Mouse (Mus musculus) midbrain, embryonic 16.5 days (tissue): ENCODE data around the gene Adssl1. TPM values are rescaled to one million over a fixed set of nuclear protein-coding genes. Genes with fewer than 3 reads are reported as not detected.
A peak's percentile ranks its signal among the peaks of the same experiment; 100 is the strongest.

ENCODE experiments used
- ATAC-seq: fragments of 200-750 bp; cut with Nextera tagmentation; 2 replicates; pipeline ENCODE4 v1.8.0; 2017; ENCODE audit warnings: moderate TSS enrichment
- H3K27ac ChIP-seq: fragments of 300-500 bp; sonication (generic); 2 replicates; pipeline ENCODE4 v1.5.1; 2014; ENCODE audit warnings: mild to moderate bottlenecking, low read length, mixed read lengths
- H3K27me3 ChIP-seq: fragments of 300-500 bp; sonication (generic); 2 replicates; pipeline ENCODE4 v1.6.1; 2014; ENCODE audit warnings: low read depth, low read length, mixed read lengths; ENCODE audit not compliant: control insufficient read depth, insufficient read depth
- H3K36me3 ChIP-seq: fragments of 300-500 bp; sonication (generic); 2 replicates; pipeline ENCODE4 v1.6.1; 2014; ENCODE audit warnings: mild to moderate bottlenecking, low read length, moderate library complexity, mixed read lengths; ENCODE audit not compliant: control insufficient read depth, insufficient read depth
- H3K4me1 ChIP-seq: fragments of 300-500 bp; sonication (generic); 2 replicates; pipeline ENCODE4 v1.6.1; 2014; ENCODE audit warnings: mild to moderate bottlenecking, low read length, mixed read lengths; ENCODE audit not compliant: control insufficient read depth, insufficient read depth
- H3K4me2 ChIP-seq: fragments of 300-500 bp; sonication (generic); 2 replicates; pipeline ENCODE4 v1.6.1; 2014; ENCODE audit warnings: mild to moderate bottlenecking, low read length, mixed read lengths
- H3K4me3 ChIP-seq: fragments of 300-500 bp; sonication (generic); 2 replicates; pipeline ENCODE4 v1.5.1; 2014; ENCODE audit warnings: low read depth, mild to moderate bottlenecking, low read length, moderate library complexity, mixed read lengths
- H3K9ac ChIP-seq: fragments of 300-500 bp; sonication (generic); 2 replicates; pipeline ENCODE4 v1.6.1; 2014; ENCODE audit warnings: low read depth, low read length, mixed read lengths
- H3K9me3 ChIP-seq: fragments of 300-500 bp; sonication (generic); replicated peaks from 2 replicates; pipeline ENCODE4 v1.6.1; 2014; ENCODE audit warnings: mild to moderate bottlenecking, low read length, mixed read lengths; ENCODE audit not compliant: control insufficient read depth, poor library complexity, severe bottlenecking
- WGBS: fragments of 180-500 bp; shearing (Covaris S2); extraction: QIAGEN DNeasy Blood & Tissue Kit; methylation state at CpG from one replicate; pipeline ENCODE4 v1.1.7; 2014; 5-methylcytosine and 5-hydroxymethylcytosine counted together
- polyA plus RNA-seq: library from polyadenylated mRNA; unstranded; fragments of >200 nt; fragmentation: Nextera tagmentation; extraction: Ambion mirVana; gene quantifications from 2 replicates; pipeline ENCODE4 v1.2.1, GENCODE M21; 2015

The Adssl1 gene
- polyA plus RNA-seq, 1 experiment from 2014 or later, result 4.0 TPM

DNA sequence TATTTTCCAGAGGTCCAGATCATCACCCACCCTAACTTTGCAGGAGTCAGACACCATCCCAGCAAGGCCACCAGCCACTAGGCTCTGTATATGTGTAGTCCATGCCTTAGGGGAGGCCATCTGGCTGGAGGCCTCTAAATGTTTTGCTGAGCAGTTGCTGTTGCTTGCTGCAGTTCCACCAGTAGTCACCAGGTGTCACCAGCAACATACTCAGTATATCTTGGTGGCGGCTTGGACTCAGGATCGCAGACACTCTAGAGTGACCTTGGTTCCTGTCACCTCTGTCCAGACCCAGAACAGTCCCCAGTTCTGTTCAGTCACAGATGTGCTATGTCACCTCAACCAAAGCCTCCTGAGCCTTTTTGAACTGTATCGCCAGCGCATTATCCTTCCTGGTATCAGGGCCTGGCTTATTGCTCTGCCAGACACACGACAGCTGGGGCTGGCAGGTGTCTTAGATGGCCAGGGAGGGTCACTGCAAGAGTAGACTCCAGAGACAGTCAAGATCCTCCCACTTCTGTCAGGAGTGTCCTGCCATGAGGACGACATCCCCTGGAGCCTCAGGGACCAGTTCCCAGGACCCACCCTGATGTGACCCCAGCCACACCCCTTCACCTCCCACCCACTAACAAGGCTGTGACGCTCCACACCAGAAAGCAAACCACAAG, 33.4 kb downstream of the Adssl1 start:
- ATAC-seq, result peak; percentile 62
- H3K4me3 ChIP-seq, result no peak overlapping the region
- H3K9me3 ChIP-seq, result no peaks in the 10 kb centered on the region
- H3K4me1 ChIP-seq, result no peaks in the 10 kb centered on the region
- 54% methylated on average over 7 of the region's 7 CpGs for WGBS
- no peak overlapping the region for H3K9ac ChIP-seq
- H3K4me2 ChIP-seq, result no peak overlapping the region
- peaks cover 33% of the 10 kb centered on the region for H3K36me3 ChIP-seq
- no peaks in the 10 kb centered on the region for H3K27me3 ChIP-seq
- no peak overlapping the region for H3K27ac ChIP-seq

DNA sequence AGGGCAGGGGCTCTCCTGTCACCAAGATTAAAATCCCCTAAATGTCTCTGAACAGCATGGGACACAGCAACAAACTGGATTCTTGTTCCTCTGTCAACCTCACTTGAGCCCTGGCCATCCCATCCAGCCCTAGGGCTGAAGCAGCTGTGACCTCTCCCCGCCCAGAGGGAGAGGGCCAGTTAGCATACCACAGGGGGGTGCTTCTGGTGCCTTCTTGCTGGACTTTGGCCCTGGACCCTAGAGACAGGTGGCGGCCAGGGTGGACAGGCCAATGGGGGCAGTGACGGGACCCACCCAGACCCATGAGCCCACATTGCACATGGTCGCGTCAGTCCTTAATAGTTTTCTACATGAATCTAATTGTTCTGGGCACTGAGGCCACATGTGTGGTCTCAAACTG, 34.2 kb downstream of the Adssl1 start:
- H3K9ac ChIP-seq, result no peak overlapping the region
- peaks cover 40% of the 10 kb centered on the region for H3K36me3 ChIP-seq
- WGBS, result 90% methylated on average over 5 of the region's 5 CpGs
- H3K9me3 ChIP-seq, result no peaks in the 10 kb centered on the region
- H3K27me3 ChIP-seq, result no peaks in the 10 kb centered on the region
- H3K4me3 ChIP-seq, result no peak overlapping the region
- no peak for ATAC-seq
- H3K27ac ChIP-seq, result no peak overlapping the region
- no peaks in the 10 kb centered on the region for H3K4me1 ChIP-seq
- H3K4me2 ChIP-seq, result no peak overlapping the region

DNA sequence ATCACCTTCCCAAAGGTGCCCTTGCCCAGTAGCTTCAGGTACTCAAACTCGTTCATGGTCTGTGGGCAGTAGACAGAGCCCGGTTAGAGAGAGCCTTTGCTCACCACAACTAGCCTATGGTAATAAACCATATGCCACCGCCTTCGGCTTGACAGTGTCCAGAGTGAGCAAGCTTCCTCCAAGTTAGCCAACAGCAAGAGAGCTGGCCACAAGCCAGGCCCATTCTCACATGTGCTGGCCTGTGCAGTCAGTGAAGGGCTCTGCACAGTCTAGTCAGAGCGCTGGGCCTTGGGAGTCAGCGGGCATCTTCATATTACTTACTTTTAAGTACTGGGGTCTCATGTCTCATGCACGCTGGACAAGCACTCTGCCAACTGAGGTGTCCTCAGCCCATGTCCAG, 38.8 kb downstream of the Adssl1 start:
- Histone ChIP-seq H3K27me3 (no peaks in the 10 kb centered on the region), H3K36me3 (peaks cover 56% of the 10 kb centered on the region), H3K4me3 (no peak overlapping the region), H3K27ac (no peak overlapping the region), H3K4me1 (peaks cover 15% of the 10 kb centered on the region), H3K4me2 (no peak overlapping the region), H3K9me3 (no peaks in the 10 kb centered on the region), H3K9ac (no peak overlapping the region)
- 93% methylated on average over 7 of the region's 7 CpGs for WGBS
- ATAC-seq, result no peak

DNA sequence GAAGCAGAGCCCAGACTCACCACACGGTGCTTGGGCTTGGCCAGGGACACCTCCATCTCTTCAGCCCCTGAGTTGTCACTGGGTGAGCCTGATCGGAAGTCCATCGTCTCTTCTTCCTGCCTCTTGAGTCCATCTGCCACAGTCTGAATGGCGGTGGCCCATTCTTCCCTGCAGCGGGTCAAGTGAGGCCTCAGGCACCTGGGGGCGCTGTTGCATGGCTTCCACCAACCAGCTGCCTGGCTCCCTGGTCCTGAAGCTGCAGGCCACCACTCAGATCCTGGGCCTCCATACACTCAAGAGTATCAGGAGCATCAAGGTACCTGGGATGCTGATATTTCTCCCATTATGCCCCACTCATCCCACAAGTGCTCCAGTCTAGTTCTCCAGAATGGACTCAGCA, 39.3 kb downstream of the Adssl1 start:
- WGBS, result 68% methylated on average over 6 of the region's 6 CpGs
- Histone ChIP-seq H3K27ac (no peak overlapping the region), H3K4me3 (no peak overlapping the region), H3K4me2 (no peak overlapping the region), H3K36me3 (peaks cover 55% of the 10 kb centered on the region), H3K4me1 (peaks cover 20% of the 10 kb centered on the region), H3K27me3 (no peaks in the 10 kb centered on the region), H3K9ac (no peak overlapping the region), H3K9me3 (no peaks in the 10 kb centered on the region)
- no peak for ATAC-seq

DNA sequence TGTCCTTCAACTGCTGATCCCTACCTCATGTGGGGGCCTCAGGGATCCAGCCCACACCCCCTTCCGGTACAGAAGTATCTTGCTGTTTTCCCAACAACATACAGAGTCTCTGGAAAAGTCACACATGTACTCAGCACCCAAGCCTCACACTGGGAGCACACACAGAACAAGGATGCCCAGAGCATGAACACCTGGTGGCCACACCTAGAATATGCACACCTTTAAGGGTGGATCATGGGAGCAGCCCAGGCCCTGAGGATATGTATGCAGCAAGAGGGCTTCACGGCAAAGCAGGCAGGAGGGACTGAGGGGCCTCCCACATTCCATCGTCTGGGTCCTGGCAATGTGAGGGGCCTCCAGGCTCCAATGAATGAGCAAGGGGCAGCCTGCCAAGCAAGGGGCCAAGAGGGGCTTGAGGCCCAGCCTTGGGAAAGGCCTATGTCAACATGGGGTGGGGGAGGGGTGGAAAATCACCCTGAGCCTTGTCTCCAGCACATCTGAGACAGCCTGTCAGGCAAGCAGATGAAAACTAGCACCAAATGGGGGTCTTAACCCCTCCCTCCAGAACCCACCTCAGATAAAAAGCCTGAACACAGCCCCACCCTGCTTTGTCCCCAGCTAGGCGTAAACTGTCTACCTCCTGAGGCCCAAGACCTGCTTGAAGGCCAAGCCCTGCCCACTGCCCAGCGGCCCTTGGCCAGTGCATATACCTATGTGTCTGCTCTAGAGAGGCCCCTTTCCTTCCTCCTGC, 40.9 kb downstream of the Adssl1 start:
- peaks cover 48% of the 10 kb centered on the region for H3K36me3 ChIP-seq

DNA sequence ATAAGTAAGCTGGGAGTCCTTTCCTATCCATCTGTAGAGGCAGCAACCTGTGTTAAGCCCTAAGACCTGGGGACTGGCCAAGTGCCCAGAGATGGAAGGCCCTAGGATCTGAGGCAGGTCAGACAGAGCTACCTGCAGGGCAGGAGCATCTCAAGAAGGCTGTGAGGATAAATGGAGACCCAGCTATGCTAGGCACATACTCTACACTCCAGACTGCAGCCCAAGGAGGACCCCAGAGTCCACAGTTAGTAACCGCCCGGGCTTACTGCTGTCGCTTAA, 41.4 kb downstream of the Adssl1 start:
- Histone ChIP-seq H3K27me3 (no peaks in the 10 kb centered on the region), H3K9ac (0 out of 2 replicates have a peak overlapping the region, but pooled peaks have one; percentile 7), H3K27ac (peak overlapping the region; percentile 55), H3K9me3 (no peaks in the 10 kb centered on the region), H3K36me3 (peaks cover 44% of the 10 kb centered on the region), H3K4me2 (no peak overlapping the region; the same call in 1 of the 2 replicates), H3K4me3 (no peak overlapping the region), H3K4me1 (peaks cover 40% of the 10 kb centered on the region)
- 58% methylated on average over 3 of the region's 3 CpGs for WGBS
- no peak for ATAC-seq

More for the DNA sequence above, 40.9 kb downstream of the Adssl1 start:
- Histone ChIP-seq H3K27me3 (no peaks in the 10 kb centered on the region), H3K4me3 (no peak overlapping the region), H3K9me3 (no peaks in the 10 kb centered on the region), H3K4me1 (peaks cover 36% of the 10 kb centered on the region), H3K4me2 (no peak overlapping the region; the same call in 1 of the 2 replicates), H3K9ac (0 out of 2 replicates have a peak overlapping the region, but pooled peaks have one; percentile 7), H3K27ac (peak overlapping the region; percentile 55)
- WGBS, result 22% methylated on average over 5 of the region's 5 CpGs
- peak; percentile 19; the same call in 1 of the 2 replicates for ATAC-seq

DNA sequence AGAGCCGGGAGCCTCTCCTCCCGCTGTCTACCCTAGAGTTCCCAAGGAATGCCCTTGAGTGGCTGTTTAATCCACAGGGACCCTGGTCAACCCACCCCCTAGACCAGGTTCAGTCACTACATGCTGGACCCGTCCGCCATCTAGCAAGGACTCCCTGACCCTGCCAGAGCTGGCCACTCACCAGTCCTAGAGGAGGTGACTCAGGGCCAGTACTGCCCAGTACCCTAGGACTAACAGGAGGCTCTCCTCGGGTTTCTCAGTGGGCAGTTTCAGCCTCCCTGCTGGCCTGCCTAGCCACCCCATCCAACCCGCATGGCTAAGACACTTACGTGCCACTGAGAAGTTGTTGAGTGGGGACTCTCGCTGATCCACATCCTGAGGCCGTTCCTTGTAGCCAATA, 42.0 kb downstream of the Adssl1 start:
- peaks cover 38% of the 10 kb centered on the region for H3K36me3 ChIP-seq
- no peak overlapping the region for H3K4me3 ChIP-seq
- H3K9me3 ChIP-seq, result no peaks in the 10 kb centered on the region
- no peak overlapping the region for H3K9ac ChIP-seq
- H3K4me1 ChIP-seq, result peaks cover 40% of the 10 kb centered on the region
- no peak overlapping the region for H3K4me2 ChIP-seq
- H3K27me3 ChIP-seq, result no peaks in the 10 kb centered on the region
- 76% methylated on average over 9 of the region's 9 CpGs for WGBS
- no peak for ATAC-seq
- H3K27ac ChIP-seq, result no peak overlapping the region; the same call in 1 of the 2 replicates

DNA sequence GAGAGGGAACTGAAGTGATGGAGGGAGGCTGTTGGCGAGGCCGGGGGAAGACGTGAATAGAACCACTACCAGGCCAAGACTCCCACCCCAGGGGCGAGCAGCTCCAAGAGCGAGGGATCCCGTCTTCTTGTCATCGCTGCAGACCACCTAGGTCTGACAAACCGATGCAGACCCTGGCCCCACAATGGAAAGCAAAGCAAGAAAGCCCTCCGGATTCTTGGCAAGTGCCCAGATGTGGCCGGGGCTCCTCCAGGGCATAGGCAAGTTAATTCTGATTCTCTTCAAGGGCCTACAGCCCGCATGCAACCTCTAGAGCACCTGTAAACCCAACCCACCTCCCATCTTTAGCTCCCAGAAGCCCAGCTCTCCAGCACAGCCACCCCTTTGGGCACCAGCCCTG, 43.5 kb downstream of the Adssl1 start:
- Histone ChIP-seq H3K4me1 (peaks cover 40% of the 10 kb centered on the region), H3K27ac (peak overlapping the region; percentile 66), H3K9me3 (no peaks in the 10 kb centered on the region), H3K36me3 (peaks cover 28% of the 10 kb centered on the region), H3K4me2 (peak overlapping the region; percentile 28; the same call in 1 of the 2 replicates), H3K27me3 (no peaks in the 10 kb centered on the region), H3K4me3 (no peak overlapping the region), H3K9ac (peak overlapping the region; percentile 40)
- no peak for ATAC-seq
- 60% methylated on average over 11 of the region's 11 CpGs for WGBS

DNA sequence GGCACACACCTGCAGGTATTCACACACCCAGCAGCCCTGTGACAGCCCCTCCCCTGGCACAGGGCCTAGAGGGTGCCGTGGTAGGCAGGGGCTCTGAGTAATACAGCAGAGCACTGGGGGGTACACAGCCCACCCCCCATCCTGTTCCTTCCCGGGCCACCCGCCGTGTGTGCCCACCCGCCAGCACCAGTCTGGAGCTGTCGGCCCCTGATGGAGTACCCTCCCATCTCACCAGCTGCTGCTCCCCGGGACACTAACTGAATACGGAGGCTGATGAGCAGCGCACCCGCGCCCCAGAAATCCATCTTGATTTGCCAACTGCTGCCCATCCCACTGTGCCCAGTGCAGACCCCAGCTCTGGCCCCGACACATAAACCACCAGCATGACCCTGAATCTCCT, 43.9 kb downstream of the Adssl1 start:
- H3K36me3 ChIP-seq, result peaks cover 26% of the 10 kb centered on the region

More for the DNA sequence above, 43.9 kb downstream of the Adssl1 start:
- Histone ChIP-seq H3K4me3 (no peak overlapping the region), H3K27me3 (no peaks in the 10 kb centered on the region), H3K4me1 (peaks cover 40% of the 10 kb centered on the region), H3K9me3 (no peaks in the 10 kb centered on the region), H3K4me2 (peak overlapping the region; percentile 28), H3K27ac (peak overlapping the region; percentile 66), H3K9ac (peak overlapping the region; percentile 40)
- ATAC-seq, result 0 out of 2 replicates have a peak, but pooled peaks have one; percentile 8
- 32% methylated on average over 12 of the region's 12 CpGs for WGBS
